Mouse (Mus musculus) hindbrain, postnatal 0 days (tissue): Measurements from ENCODE around the gene Arrdc5. TPM values are rescaled to one million over a fixed set of nuclear protein-coding genes. Genes with fewer than 3 reads are reported as not detected.

Source experiments
- ATAC-seq: fragments of 200-750 bp; cut with Nextera tagmentation; 2 replicates; pipeline ENCODE4 v1.8.0; 2017; ENCODE audit warnings: mild to moderate bottlenecking, moderate TSS enrichment, moderate library complexity
- DNase-seq: peaks from one replicate; pipeline ENCODE4 v3.0.0-alpha.2; 2015; ENCODE audit warnings: low spot score
- H3K27ac ChIP-seq: fragments of 300-500 bp; sonication (generic); 2 replicates; pipeline ENCODE4 v1.5.1; 2014; ENCODE audit warnings: mild to moderate bottlenecking
- H3K27me3 ChIP-seq: fragments of 300-500 bp; sonication (generic); 2 replicates; pipeline ENCODE4 v1.6.1; 2014; ENCODE audit warnings: low read length, mixed read lengths; ENCODE audit not compliant: insufficient read depth
- H3K36me3 ChIP-seq: fragments of 300-500 bp; sonication (generic); 2 replicates; pipeline ENCODE4 v1.6.1; 2014; ENCODE audit warnings: low read length, mixed read lengths; ENCODE audit not compliant: insufficient read depth
- H3K4me1 ChIP-seq: fragments of 300-500 bp; sonication (generic); 2 replicates; pipeline ENCODE4 v1.6.1; 2014; ENCODE audit warnings: antibody characterized with exemption, low read length, mixed read lengths; ENCODE audit not compliant: insufficient read depth
- H3K4me2 ChIP-seq: fragments of 300-500 bp; sonication (generic); 2 replicates; pipeline ENCODE4 v1.6.1; 2014; ENCODE audit warnings: low read depth, mild to moderate bottlenecking, low read length, moderate library complexity, mixed read lengths
- H3K4me3 ChIP-seq: fragments of 300-500 bp; sonication (generic); 2 replicates; pipeline ENCODE4 v1.5.1; 2014; ENCODE audit warnings: low read length
- H3K9ac ChIP-seq: fragments of 300-500 bp; sonication (generic); replicated peaks from 2 replicates; pipeline ENCODE4 v1.6.1; 2014; ENCODE audit warnings: mild to moderate bottlenecking, low read length, moderate library complexity, mixed read lengths
- H3K9me3 ChIP-seq: fragments of 300-500 bp; sonication (generic); 2 replicates; pipeline ENCODE4 v1.6.1; 2016; ENCODE audit warnings: low read length, mixed read lengths
- CTCF ChIP-seq: IDR thresholded peaks from 2 replicates; pipeline ENCODE4 v1.5.1; 2016; ENCODE audit warnings: antibody characterized with exemption, control low read depth, low read depth
- WGBS: fragments of 180-500 bp; shearing (Covaris S2); extraction: QIAGEN DNeasy Blood & Tissue Kit; methylation state at CpG from one replicate; pipeline ENCODE4 v1.1.7; 2014; 5-methylcytosine and 5-hydroxymethylcytosine counted together
- polyA plus RNA-seq: library from polyadenylated mRNA; unstranded; fragments of >200 nt; fragmentation: Nextera tagmentation; extraction: Ambion mirVana; gene quantifications from 2 replicates; pipeline ENCODE4 v1.2.1, GENCODE M21; 2015
- total RNA-seq: library from RNA; depleted of rRNA; stranded (reverse); fragments of >200 nt; gene quantifications from 2 replicates; pipeline ENCODE4 v1.2.3, GENCODE M21; 2014

Arrdc5 gene
- total and polyA plus RNA-seq, 2 experiments from 2014 or later = not detected

- Histone ChIP-seq H3K9ac (peak within 1 kb of the TSS; percentile 95), H3K27me3 (no peaks in the 10 kb centered on the region), H3K36me3 (no peaks in the 10 kb centered on the region), H3K4me3 (peak within 1 kb of the TSS; percentile 90), H3K4me2 (peak within 1 kb of the TSS; percentile 84), H3K4me1 (peaks cover 14% of the 10 kb centered on the region), H3K27ac (peak within 1 kb of the TSS; percentile 98), H3K9me3 (no peaks in the 10 kb centered on the region)
- DNase-seq (peak; percentile 100), ATAC-seq (peak; percentile 99)
- no peak for TF ChIP-seq CTCF
- under 1% methylated on average over 57 of the region's 57 CpGs for WGBS
Measured at GRCm38 (mm10) chr17:56325450-56326152, 25.5 kb upstream of the Arrdc5 start, which contains the start of gene Kdm4b. Gene Kdm4b, plus strand, starts transcription at chr17:56326062.

- ATAC-seq (no peak), DNase-seq (no peak)
- H3K4me1 ChIP-seq = peaks cover 14% of the 10 kb centered on the region
- H3K9ac ChIP-seq = no peak overlapping the region
- H3K4me3 ChIP-seq = no peak overlapping the region
- no peaks in the 10 kb centered on the region for H3K27me3 ChIP-seq
- WGBS = 66% methylated on average over 3 of the region's 3 CpGs
- H3K36me3 ChIP-seq = no peaks in the 10 kb centered on the region
- no peak for TF ChIP-seq CTCF
- no peaks in the 10 kb centered on the region for H3K9me3 ChIP-seq
- no peak overlapping the region for H3K27ac ChIP-seq
- no peak overlapping the region for H3K4me2 ChIP-seq
Measured at GRCm38 (mm10) chr17:56324419-56324818, 24.3 kb upstream of the Arrdc5 start.

- no peak for DNase-seq
- no peak for TF ChIP-seq CTCF
- Histone ChIP-seq H3K4me2 (no peak overlapping the region), H3K9ac (no peak overlapping the region), H3K9me3 (no peaks in the 10 kb centered on the region), H3K27ac (no peak overlapping the region), H3K4me1 (no peaks in the 10 kb centered on the region; the same call in 1 of the 2 replicates), H3K27me3 (no peaks in the 10 kb centered on the region), H3K36me3 (no peaks in the 10 kb centered on the region), H3K4me3 (no peak overlapping the region)
- 87% methylated on average over 15 of the region's 15 CpGs for WGBS
- ATAC-seq = no peak
Measured at GRCm38 (mm10) chr17:56309191-56309945, 9.3 kb upstream of the Arrdc5 start.

- 85% methylated on average over 6 of the region's 6 CpGs for WGBS
- no peak overlapping the region for H3K4me3 ChIP-seq
- H3K27ac ChIP-seq = no peak overlapping the region
- H3K27me3 ChIP-seq = no peaks in the 10 kb centered on the region
- DNase-seq = no peak
- H3K36me3 ChIP-seq = no peaks in the 10 kb centered on the region
- H3K4me1 ChIP-seq = no peaks in the 10 kb centered on the region; the same call in 1 of the 2 replicates
- no peak overlapping the region for H3K4me2 ChIP-seq
- no peak for TF ChIP-seq CTCF
- ATAC-seq = no peak
- no peaks in the 10 kb centered on the region for H3K9me3 ChIP-seq
- H3K9ac ChIP-seq = no peak overlapping the region
Measured at GRCm38 (mm10) chr17:56308088-56308487, 8.0 kb upstream of the Arrdc5 start.

GRCm38 (mm10) chr17:56305826-56306225 is 5.7 kb upstream of the Arrdc5 start:
- Histone ChIP-seq H3K36me3 (no peaks in the 10 kb centered on the region), H3K9me3 (no peaks in the 10 kb centered on the region), H3K4me2 (no peak overlapping the region), H3K27ac (no peak overlapping the region), H3K9ac (no peak overlapping the region), H3K4me3 (no peak overlapping the region), H3K27me3 (no peaks in the 10 kb centered on the region), H3K4me1 (no peaks in the 10 kb centered on the region; the same call in 1 of the 2 replicates)
- DNase-seq (no peak), ATAC-seq (no peak)
- 54% methylated on average over 8 of the region's 8 CpGs for WGBS
- TF ChIP-seq CTCF = peak; percentile 54

- Histone ChIP-seq H3K4me3 (peak overlapping the region; percentile 74), H3K9ac (peak overlapping the region; percentile 41; the same call in 1 of the 2 replicates)
- no peak for ATAC-seq
Measured at GRCm38 (mm10) chr17:56305156-56305555, 5.1 kb upstream of the Arrdc5 start.

More at GRCm38 (mm10) chr17:56305156-56305555, 5.1 kb upstream of the Arrdc5 start:
- no peak for TF ChIP-seq CTCF
- no peak for DNase-seq
- no peaks in the 10 kb centered on the region for H3K36me3 ChIP-seq
- H3K4me1 ChIP-seq = no peaks in the 10 kb centered on the region; the same call in 1 of the 2 replicates
- H3K27me3 ChIP-seq = no peaks in the 10 kb centered on the region
- H3K9me3 ChIP-seq = no peaks in the 10 kb centered on the region
- WGBS = 30% methylated on average over 9 of the region's 9 CpGs
- H3K4me2 ChIP-seq = peak overlapping the region; percentile 96
- H3K27ac ChIP-seq = no peak overlapping the region
